Mouse (Mus musculus) layer of hippocampus, postnatal 25 days (tissue): ENCODE measurements around the gene Zfp941. TPM values are rescaled to one million over a fixed set of nuclear protein-coding genes. Genes with fewer than 3 reads are reported as not detected.
A peak's percentile ranks its signal among the peaks of the same experiment; 100 is the strongest.

ENCODE experiments used
- DNase-seq, 2 experiments: peaks; one replicate each; pipeline ENCODE4 v3.0.0; 2022; ENCODE audit warnings: mixed read lengths in 2 of 2, low spot score in 1 of 2; ENCODE audit errors: extremely low spot score in 1 of 2
- total RNA-seq, 2 experiments: library from RNA; stranded (reverse); gene quantifications; 2 replicates each; pipeline ENCODE4 v1.2.3; 2021

The Zfp941 gene
- total RNA-seq, 2 experiments from 2014 or later = 11.6 to 13.6 TPM

GRCm38 (mm10) chr7:140840750-140841735, 19.1 kb upstream of the Zfp941 start:
- no peak for DNase-seq

- DNase-seq = no peak
These were observed 17.6 kb upstream of the Zfp941 start for GRCm38 (mm10) chr7:140839556-140839955.

GRCm38 (mm10) chr7:140836243-140837115, 14.5 kb upstream of the Zfp941 start:
- DNase-seq = peak in 1 of 2 experiments; percentile 38

GRCm38 (mm10) chr7:140835758-140836087, 13.7 kb upstream of the Zfp941 start:
- no peak for DNase-seq

GRCm38 (mm10) chr7:140834968-140835757, 13.2 kb upstream of the Zfp941 start, which contains the start of gene Urah:
TSS of gene Urah (plus strand) at chr7:140835018.
- DNase-seq = no peak

- DNase-seq = no peak
These were observed 11.4 kb upstream of the Zfp941 start for GRCm38 (mm10) chr7:140833341-140833740.

- DNase-seq = no peak
These were observed 9.5 kb upstream of the Zfp941 start for GRCm38 (mm10) chr7:140831447-140831846.

GRCm38 (mm10) chr7:140828171-140828881, 6.3 kb upstream of the Zfp941 start:
- no peak for DNase-seq

GRCm38 (mm10) chr7:140822731-140823130, 753 bp upstream of the Zfp941 start:
- DNase-seq = no peak

GRCm38 (mm10) chr7:140821305-140821652, 699 bp downstream of the Zfp941 start:
- no peak for DNase-seq

- DNase-seq = no peak
These were observed 1.8 kb downstream of the Zfp941 start for GRCm38 (mm10) chr7:140820173-140820572.

GRCm38 (mm10) chr7:140812850-140813249, 9.1 kb downstream of the Zfp941 start:
- DNase-seq = no peak

GRCm38 (mm10) chr7:140811714-140812113, 10.3 kb downstream of the Zfp941 start:
- DNase-seq = no peak

GRCm38 (mm10) chr7:140810496-140810895, 11.5 kb downstream of the Zfp941 start:
- no peak for DNase-seq

GRCm38 (mm10) chr7:140805704-140806103, 16.3 kb downstream of the Zfp941 start:
- DNase-seq = peak in 1 of 2 experiments; percentile 48

- no peak for DNase-seq
These were observed 19.3 kb downstream of the Zfp941 start for GRCm38 (mm10) chr7:140802629-140803028.

GRCm38 (mm10) chr7:140798212-140798611, 23.8 kb downstream of the Zfp941 start:
- no peak for DNase-seq

GRCm38 (mm10) chr7:140797619-140798018, 24.4 kb downstream of the Zfp941 start:
- no peak for DNase-seq

- no peak for DNase-seq
These were observed 28.4 kb downstream of the Zfp941 start for GRCm38 (mm10) chr7:140793541-140793940.

- no peak for DNase-seq
These were observed 33.9 kb downstream of the Zfp941 start for GRCm38 (mm10) chr7:140788053-140788435.
